Mouse (Mus musculus) CD4-positive, CD25-positive, alpha-beta regulatory T cell, adult 4 months (primary cell): ENCODE results near the gene Lmbr1l. TPM values are rescaled to one million over a fixed set of nuclear protein-coding genes. Genes with fewer than 3 reads are reported as not detected.

Experiments used
- ATAC-seq: one replicate; pipeline ENCODE4 v1.8.0; 2017
- polyA plus RNA-seq, 2 experiments: library from polyadenylated mRNA; unstranded; fragments of 100-300 nt; shearing (Covaris generic); gene quantifications; one replicate each; pipeline ENCODE4 v1.2.1; 2017

Lmbr1l gene
- polyA plus RNA-seq, 2 experiments from 2014 or later: 23.3 to 61.6 TPM

DNA sequence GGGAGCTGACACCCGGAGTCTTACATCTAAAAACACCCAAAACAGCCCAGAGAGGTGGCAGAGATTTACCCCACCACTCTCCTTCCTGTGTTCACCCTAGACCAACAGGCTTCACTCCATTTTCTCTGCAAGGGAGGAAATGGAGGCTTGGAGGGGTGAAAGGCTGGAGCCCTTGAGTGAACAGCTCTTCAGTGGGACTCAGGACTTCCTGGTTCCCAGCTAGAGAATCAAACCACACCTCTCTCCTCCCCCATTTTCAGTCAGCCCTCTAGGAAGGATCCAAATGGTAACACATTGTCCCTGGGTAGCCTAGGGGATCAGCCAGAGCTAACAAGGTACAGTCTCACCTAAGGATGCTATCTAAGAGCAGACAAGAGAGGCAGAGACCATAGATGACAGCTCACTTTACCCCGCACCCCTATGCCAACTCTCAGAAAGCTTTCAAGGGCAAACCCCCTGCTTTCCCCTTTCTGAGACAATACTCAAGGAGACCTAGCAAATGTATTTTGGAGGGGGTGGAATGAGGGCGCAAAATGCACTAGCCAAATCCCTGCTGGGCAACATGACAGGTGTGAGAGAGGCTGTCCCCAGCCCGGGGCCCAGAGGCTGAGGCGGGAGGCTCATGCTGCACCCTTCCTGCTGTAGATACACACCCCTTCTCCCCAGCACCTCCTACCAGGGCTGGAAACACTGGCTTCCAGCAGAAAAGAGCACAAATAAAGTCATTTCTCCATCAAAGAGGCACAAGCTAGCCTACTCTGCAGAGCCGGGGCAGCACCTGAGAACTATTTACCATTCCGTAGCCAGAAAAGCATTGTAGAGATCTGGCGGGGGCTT lies 48.5 kb downstream of the Lmbr1l start:
- peak; percentile 23 for ATAC-seq

DNA sequence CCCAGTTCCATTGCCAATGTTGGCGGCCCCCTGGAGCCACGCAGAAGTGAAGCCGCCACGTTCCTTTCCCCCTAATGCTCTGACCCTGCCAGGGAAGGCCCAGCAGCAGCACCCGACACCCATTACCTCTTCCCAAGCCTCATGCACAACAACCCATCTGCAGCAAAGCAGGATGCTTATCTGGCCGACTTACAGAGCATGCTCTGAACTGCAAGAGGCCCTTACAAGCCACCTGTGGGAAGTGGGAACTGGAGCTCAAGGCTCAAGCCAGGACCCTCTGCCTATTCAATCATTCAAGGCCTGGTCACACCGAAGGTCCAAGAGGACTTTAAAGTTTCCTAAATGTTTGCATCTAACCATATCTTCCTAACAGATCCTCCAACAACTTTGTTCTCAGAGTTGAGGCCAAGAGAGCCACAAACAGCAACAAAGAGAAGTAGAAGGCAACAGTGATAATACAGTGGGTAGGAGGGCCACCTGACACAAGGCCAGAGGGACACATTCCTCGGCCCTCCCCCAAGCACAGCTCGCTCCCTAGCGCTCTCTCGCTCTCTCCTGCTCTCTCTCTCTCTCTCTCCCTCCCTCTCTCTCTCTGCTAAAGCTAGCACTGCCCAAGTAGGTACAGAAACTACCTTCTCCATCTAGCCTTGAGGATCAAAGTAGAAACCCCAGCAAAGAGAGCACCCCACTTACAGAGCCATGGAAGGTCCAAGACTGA lies 49.5 kb downstream of the Lmbr1l start:
- ATAC-seq: no peak

DNA sequence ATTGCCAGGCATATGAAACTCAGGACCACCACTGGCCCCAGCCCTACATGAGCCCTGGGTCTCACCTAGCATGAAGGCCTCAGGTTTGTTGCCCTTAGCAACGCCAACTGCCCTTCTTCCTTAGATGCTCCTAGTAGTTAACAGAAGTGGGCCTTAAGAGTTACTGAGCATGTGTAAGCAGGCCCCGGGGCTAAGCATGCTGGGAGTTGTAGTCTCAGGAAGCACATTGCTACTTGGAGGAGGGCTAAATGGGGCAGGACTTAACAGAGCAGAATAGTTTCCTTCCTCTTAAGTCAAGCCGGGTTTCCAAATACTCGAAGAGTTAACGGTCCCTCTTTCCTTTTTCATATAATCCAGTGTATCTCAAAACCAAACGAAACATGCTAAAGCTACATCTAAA lies 50.7 kb downstream of the Lmbr1l start:
- ATAC-seq: peak; percentile 72

DNA sequence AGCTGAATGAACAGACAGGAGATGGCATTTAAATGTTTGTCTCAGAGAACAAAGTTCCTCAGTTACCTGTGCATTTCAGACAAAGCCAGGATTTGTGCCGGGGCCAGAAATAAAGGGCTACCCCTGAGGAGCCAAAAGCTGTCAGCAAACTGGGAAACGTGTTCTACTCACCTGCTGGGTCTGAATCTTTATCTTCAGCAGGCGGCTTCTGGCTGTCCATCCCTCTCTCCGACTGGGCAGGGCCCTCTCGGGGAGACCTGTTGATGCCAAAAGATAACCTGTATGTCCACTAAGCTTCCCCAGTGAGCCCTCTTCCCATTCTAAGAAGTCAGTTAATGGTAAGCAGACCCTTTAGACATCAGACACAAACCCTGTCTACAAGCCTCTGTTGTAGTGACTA lies 51.5 kb downstream of the Lmbr1l start:
- ATAC-seq: no peak

DNA sequence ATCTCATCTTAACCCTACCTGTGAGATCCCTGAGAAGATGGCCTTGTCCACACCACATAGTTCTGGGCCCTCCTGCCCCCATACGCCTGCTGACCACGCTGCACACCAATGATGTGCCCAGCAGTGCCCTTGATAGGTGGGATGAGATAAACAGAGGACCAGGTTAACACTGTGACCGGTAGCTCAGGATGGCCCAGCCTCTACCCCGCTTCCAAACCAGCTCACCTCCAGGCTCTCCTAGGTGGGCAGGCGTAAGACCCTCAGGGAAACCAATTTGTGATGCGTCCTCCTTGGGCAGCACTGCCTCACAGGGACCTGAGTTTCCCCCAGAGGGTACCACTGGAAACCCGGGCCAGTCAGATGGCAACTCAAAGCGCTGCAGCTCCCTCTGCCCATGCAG lies 52.3 kb downstream of the Lmbr1l start:
- no peak for ATAC-seq

DNA sequence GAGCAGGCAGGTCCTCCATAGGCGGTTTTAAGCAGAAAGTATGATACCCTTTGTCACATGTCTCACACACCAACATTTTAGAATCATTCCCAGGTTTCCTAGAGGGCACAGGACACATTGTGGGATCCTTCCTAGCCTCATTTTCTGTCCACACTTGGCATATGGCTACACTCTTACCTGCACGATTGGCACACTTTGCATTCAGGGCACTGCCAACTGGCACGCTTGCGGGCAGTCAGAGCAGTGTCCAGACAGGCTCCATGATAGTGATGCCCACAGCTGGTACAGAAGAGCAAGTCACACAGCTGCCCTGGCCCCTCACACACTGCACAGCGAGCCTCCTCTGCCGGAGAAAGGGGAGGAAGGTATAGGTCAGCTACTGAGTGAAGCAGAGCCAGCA lies 53.1 kb downstream of the Lmbr1l start:
- no peak for ATAC-seq

DNA sequence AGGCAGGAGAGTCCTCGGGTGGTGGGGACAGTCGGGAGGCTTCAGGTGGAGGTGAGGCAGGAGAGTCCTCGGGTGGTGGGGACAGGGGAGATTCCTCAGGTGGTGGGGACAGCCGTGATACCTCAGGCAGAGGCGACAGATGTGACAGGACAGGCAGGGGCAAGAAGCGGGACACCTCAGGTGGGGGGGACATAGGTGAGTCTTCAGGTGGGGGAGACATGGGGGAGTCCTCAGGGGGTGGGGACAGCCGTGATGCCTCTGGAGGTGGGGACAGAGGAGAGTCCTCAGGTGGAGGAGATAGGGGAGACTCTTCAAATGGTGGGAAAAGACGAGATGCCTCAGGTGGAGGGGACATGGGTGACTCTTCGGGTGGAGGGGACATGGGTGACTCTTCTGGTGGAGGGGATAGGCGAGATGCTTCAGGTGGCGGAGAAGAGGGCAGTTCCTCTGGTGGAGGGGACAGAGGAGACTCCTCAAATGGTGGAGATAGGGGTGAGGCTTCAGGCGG lies 54.5 kb downstream of the Lmbr1l start:
- no peak for ATAC-seq

DNA sequence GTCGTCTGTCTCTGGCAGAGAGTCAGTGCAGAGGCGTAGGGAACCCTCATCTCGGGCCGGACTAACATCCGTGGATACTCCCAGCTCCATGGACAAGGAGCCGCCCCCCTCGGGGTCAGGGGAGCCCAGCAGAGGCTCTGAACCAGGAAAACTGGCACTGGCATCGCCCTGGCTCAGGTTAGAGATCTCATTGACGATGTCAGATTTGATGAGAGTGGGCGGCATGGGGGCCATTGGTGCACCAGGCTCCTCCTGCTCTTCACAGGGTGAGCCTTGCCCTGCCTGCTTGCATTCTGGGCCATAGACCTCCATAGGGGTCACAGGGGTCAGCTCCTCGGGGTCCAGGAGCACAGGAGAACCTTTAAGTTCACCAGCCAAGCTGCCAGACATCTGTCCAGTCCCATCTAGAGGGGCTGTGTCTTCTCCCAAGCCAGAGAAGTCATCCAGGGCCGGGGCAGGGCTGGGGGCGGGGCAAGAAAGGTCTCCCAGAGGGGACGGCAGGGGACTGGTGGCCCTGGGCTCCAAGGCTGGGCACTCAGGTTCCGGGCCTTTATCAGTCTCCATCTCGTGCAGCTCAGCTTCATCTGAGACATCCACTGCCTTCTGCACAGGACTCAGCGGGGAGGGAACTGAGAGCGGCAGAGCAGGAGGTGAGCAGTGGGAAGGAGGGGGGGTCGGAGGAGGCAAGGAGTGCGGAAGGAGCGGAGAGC lies 56.2 kb downstream of the Lmbr1l start:
- ATAC-seq: no peak

DNA sequence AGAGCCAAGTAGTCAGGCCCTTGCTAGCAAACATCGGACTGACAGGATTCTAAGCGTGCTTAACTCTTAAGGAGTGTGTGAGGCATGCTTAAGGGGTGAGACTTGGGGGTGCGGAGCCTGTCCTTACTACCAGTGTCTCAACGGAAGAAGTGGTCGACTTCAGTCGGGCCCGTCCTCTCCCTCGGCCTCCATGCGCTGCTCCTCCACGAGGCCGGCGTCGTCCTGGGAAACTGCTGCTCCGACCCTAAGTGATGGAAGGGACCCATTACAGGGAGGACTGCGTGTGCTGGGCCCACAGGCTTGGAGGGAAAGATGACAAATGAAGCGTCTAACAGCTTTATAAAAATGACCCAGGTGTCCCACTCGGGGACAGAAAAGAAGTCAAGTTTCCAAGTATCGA lies 57.1 kb downstream of the Lmbr1l start:
- no peak for ATAC-seq

DNA sequence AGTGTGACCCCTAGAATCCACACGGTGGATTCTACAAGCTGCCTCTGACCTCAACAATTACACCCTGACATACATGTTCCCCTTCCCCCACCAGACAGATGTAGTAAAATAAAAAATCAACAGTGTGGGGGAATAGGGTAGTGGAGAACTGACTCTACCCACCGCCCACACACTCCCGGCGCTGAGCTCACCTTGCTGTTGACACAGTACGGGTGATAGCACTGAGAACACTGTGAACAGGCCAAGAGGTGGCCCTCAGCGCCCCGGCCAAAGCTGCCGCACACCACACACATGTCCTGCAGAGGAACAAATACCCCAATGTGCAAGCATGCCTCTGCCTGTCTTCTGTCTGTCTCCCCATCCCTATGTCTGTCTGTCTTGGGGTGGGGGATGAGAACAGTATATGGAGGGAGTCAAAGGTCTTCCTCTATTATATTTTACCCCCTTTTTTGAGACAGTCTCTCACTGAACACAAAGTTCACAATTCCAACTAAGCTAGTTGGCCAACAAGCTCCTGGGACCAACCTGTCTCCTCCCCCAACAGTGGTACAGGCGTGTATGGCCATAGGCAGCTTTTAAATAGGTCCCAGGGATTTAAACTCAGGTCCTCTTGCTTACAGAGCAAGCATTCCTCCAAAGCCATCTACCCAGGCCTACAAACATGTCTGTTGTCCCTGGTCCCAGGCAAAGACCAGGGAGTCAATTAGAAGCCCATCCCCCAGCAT lies 58.5 kb downstream of the Lmbr1l start:
- ATAC-seq: no peak

DNA sequence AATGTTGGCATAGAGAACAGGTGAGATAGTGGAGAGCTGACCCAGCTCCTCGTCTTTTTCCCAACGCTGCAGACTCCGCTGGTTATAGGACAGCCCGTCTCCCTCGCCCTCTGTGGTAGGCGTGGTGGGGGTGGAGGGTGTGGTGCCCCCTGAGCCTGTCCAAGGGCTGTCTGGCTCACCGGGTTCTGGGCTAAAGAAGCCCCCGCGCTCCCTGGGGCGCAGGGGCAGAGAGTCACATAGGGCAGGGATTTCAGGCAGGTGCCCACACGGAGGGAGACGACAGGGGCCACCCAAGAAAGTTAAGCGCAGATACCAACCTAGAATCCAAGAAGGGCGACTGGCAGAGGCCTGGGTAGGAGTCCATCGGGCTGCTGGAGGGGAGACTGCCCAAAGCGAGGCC lies 63.8 kb downstream of the Lmbr1l start:
- ATAC-seq: no peak

Other genes with a start within 250 kb of the Lmbr1l start
- gene Rnd1, start 240.8 kb downstream of the Lmbr1l start, polyA plus RNA-seq: 1 to 10 TPM in 1 of 2 experiments, under 1 TPM in 1; 0.35 to 1.9 TPM
- not detected for gene Ccdc65, start 210.0 kb downstream of the Lmbr1l start, polyA plus RNA-seq
- gene Fkbp11, start 190.0 kb downstream of the Lmbr1l start, polyA plus RNA-seq: 1 to 10 TPM in 1 of 2 experiments, under 1 TPM in 1; 0.75 to 1.0 TPM
- 10 to 100 TPM; 33.0 to 35.3 TPM for gene Arf3, start 155.0 kb downstream of the Lmbr1l start, polyA plus RNA-seq
- not detected for gene Wnt10b, start 140.1 kb downstream of the Lmbr1l start, polyA plus RNA-seq
- not detected for gene Wnt1, start 128.4 kb downstream of the Lmbr1l start, polyA plus RNA-seq
- gene Ddn, start 108.7 kb downstream of the Lmbr1l start, polyA plus RNA-seq: not detected
- gene Prkag1, start 86.7 kb downstream of the Lmbr1l start, polyA plus RNA-seq: 100 to 1,000 TPM; 126 to 187 TPM
- 10 to 100 TPM; 30.9 to 38.6 TPM for gene Kmt2d, start 47.0 kb downstream of the Lmbr1l start, polyA plus RNA-seq
- 10 to 100 TPM; 11.3 to 14.2 TPM for gene Rhebl1, start 23.7 kb downstream of the Lmbr1l start, polyA plus RNA-seq
- gene Dhh, start 19.7 kb downstream of the Lmbr1l start, polyA plus RNA-seq: not detected
- 100 to 1,000 TPM; 419 to 534 TPM for gene Tuba1b, start 16.3 kb upstream of the Lmbr1l start, polyA plus RNA-seq
- not detected for gene Gm49450, start 35.3 kb upstream of the Lmbr1l start, polyA plus RNA-seq
- gene Tuba1a, start 35.5 kb upstream of the Lmbr1l start, polyA plus RNA-seq: 100 to 1,000 TPM; 212 to 259 TPM
- gene Tuba1c, start 111.7 kb upstream of the Lmbr1l start, polyA plus RNA-seq: 100 to 1,000 TPM in 1 of 2 experiments, 10 to 100 TPM in 1; 74.6 to 131 TPM
- not detected for gene Prph, start 136.9 kb upstream of the Lmbr1l start, polyA plus RNA-seq
- gene Troap, start 156.3 kb upstream of the Lmbr1l start, polyA plus RNA-seq: 1 to 10 TPM in 1 of 2 experiments, under 1 TPM in 1; 0.59 to 1.3 TPM
- gene C1ql4, start 169.6 kb upstream of the Lmbr1l start, polyA plus RNA-seq: not detected
- gene Dnajc22, start 174.9 kb upstream of the Lmbr1l start, polyA plus RNA-seq: not detected
- gene Spats2, start 207.7 kb upstream of the Lmbr1l start, polyA plus RNA-seq: under 1 TPM in 1 of 2 experiments, not detected in 1; 0.62 TPM